Mouse (Mus musculus): ENCODE results near the gene Rasl10a. TPM values are rescaled to one million over a fixed set of nuclear protein-coding genes. Genes with fewer than 3 reads are reported as not detected.
"Not testable (repeated sequence)": the region's sequence is repeated elsewhere in the genome, so short reads cannot be mapped to it uniquely, and the experiment has no call there.

Gene Rasl10a
- polyA plus RNA-seq, 1 experiment from 2014 or later = 1.1 TPM

GRCm38 (mm10) chr11:5065056-5065821 lies 7.3 kb downstream of the Rasl10a start, which contains the start of gene Gas2l1:
Gas2l1 (minus strand) TSS chr11:5065327.
- H3K4me1 ChIP-seq = peaks cover 43% of the 10 kb centered on the region
- peak within 1 kb of the TSS; percentile 77 for H3K4me3 ChIP-seq
- H3K9me3 ChIP-seq = peaks cover 2% of the 10 kb centered on the region; the same call in 1 of the 2 replicates
- DNase-seq (ENCODE audit: low spot score) = peak; percentile 93
- peaks cover 45% of the 10 kb centered on the region for H3K27me3 ChIP-seq (ENCODE audit: insufficient read depth, poor library complexity, severe bottlenecking)
- peak within 1 kb of the TSS; percentile 86 for H3K27ac ChIP-seq
- 1% methylated on average over 50 of the region's 50 CpGs for WGBS
- peaks cover 35% of the 10 kb centered on the region for H3K36me3 ChIP-seq

DNA sequence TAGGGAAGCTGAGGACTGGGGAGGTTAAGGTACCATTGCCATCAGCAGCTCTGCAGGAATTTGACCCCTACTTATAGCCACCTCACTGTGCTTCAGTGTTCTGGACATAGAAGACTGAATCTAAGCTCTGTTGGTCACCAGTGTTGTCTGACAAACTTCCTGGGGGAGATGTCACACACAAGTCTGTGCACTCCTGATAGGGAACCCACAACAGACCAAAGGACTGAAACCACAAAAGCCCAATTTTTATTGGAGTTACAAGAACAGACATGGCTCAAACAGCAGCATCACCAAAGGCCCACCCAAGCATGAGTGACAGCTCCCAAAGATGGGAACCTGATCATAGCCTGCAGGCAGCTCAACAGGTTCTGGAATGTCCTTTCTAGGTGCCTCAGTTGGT lies 9.1 kb downstream of the Rasl10a start:
- no peak overlapping the region for H3K4me3 ChIP-seq
- H3K4me1 ChIP-seq = peaks cover 29% of the 10 kb centered on the region
- no peaks in the 10 kb centered on the region for H3K9me3 ChIP-seq
- no peak overlapping the region for H3K27ac ChIP-seq
- no peak for DNase-seq (ENCODE audit: low spot score)
- peaks cover 27% of the 10 kb centered on the region for H3K27me3 ChIP-seq (ENCODE audit: insufficient read depth, poor library complexity, severe bottlenecking)
- H3K36me3 ChIP-seq = peaks cover 48% of the 10 kb centered on the region

- no peak for DNase-seq (ENCODE audit: low spot score)
- Histone ChIP-seq H3K36me3 (peaks cover 58% of the 10 kb centered on the region), H3K27me3 (ENCODE audit: insufficient read depth, poor library complexity, severe bottlenecking) (peaks cover 14% of the 10 kb centered on the region), H3K4me1 (peaks cover 16% of the 10 kb centered on the region), H3K9me3 (no peaks in the 10 kb centered on the region), H3K4me3 (no peak overlapping the region), H3K27ac (no peak overlapping the region)
- 85% methylated on average over 9 of the region's 9 CpGs for WGBS
These were observed 10.4 kb downstream of the Rasl10a start for GRCm38 (mm10) chr11:5068126-5068971.

- no peaks in the 10 kb centered on the region for H3K4me1 ChIP-seq
- no peaks in the 10 kb centered on the region for H3K9me3 ChIP-seq
- H3K4me3 ChIP-seq = no peak overlapping the region
- 83% methylated on average over 4 of the region's 4 CpGs for WGBS
- no peak overlapping the region for H3K27ac ChIP-seq
- no peak for DNase-seq (ENCODE audit: low spot score)
- no peaks in the 10 kb centered on the region for H3K27me3 ChIP-seq (ENCODE audit: insufficient read depth, poor library complexity, severe bottlenecking)
- H3K36me3 ChIP-seq = peaks cover 88% of the 10 kb centered on the region
These were observed 17.0 kb downstream of the Rasl10a start for GRCm38 (mm10) chr11:5074882-5075281.

GRCm38 (mm10) chr11:5075760-5076159 lies 17.8 kb downstream of the Rasl10a start:
- DNase-seq (ENCODE audit: low spot score) = no peak
- H3K36me3 ChIP-seq = peaks cover 88% of the 10 kb centered on the region

DNA sequence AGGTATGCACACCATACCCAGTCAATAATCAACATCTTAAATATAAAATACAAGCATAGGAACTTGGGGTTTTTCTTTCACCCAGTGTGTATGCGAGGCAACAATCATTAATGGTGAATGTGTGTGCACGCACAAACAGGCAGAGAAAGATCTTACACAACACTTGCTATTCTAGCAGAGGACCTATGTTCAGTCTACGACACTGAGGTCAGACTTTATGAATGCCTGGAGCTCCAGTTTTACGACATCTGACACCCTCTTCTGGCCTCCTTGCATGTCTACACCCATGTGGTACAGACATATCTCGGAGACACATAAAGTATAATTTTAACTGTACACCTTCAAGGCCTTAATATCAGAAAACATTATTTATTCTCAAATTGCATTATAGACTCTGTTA lies 18.9 kb downstream of the Rasl10a start:
- H3K27ac ChIP-seq; H3K27me3 ChIP-seq (ENCODE audit: insufficient read depth, poor library complexity, severe bottlenecking); H3K4me3 ChIP-seq; DNase-seq (ENCODE audit: low spot score); H3K9me3 ChIP-seq; H3K4me1 ChIP-seq: not testable (repeated sequence)
- WGBS = 92% methylated on average over 4 of the region's 5 CpGs
- H3K36me3 ChIP-seq = peaks cover 85% of the 10 kb centered on the region

More at GRCm38 (mm10) chr11:5075760-5076159, 17.8 kb downstream of the Rasl10a start:
- no peaks in the 10 kb centered on the region for H3K27me3 ChIP-seq (ENCODE audit: insufficient read depth, poor library complexity, severe bottlenecking)
- H3K4me3 ChIP-seq = no peak overlapping the region
- no peaks in the 10 kb centered on the region for H3K4me1 ChIP-seq
- H3K27ac ChIP-seq = no peak overlapping the region
- no peaks in the 10 kb centered on the region for H3K9me3 ChIP-seq

DNA sequence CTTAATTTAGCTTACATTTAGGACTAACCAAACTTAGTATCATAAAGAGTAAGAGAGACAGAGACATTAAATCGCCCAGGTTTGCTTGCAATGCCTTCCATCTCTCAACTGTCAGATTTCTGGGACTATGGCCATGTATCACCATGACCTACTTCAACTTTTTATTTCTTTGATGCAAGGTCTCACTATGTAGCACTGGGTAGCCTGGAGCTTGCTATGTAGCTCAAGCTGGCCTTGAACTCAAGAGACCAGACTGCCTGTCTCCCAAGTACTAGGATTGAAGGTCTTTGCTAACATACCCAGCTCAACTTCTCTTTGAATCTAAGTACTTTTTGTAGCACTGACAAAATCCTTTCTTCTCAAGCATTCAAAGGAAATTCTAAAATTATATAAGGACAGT lies 31.2 kb downstream of the Rasl10a start:
- Histone ChIP-seq H3K9me3 (no peaks in the 10 kb centered on the region), H3K27me3 (ENCODE audit: insufficient read depth, poor library complexity, severe bottlenecking) (no peaks in the 10 kb centered on the region), H3K4me3 (no peak overlapping the region), H3K27ac (no peak overlapping the region), H3K36me3 (peaks cover 96% of the 10 kb centered on the region), H3K4me1 (no peaks in the 10 kb centered on the region)
- no peak for DNase-seq (ENCODE audit: low spot score)
- WGBS = 98% methylated on average over 1 of the region's 1 CpGs

DNA sequence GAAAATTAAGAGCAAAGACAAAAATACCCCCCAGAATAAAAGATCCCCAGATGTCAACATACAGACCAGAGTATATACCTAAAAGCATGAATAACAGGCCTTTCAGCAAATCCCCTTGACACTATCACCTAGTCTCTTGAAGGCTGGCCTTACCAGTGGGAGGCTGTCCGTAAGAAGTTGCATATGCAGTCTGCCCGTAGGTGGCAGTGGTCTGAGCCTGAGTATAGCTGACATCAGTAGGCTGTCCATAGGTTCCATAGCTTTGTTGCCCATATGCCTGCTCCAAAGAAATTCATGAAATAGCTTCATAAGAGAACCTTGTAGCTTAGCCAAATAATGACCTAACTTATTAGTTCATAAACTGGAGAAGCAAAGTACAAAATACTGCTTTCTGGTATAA lies 33.8 kb downstream of the Rasl10a start:
- H3K36me3 ChIP-seq = peaks cover 75% of the 10 kb centered on the region
- no peak overlapping the region for H3K27ac ChIP-seq
- WGBS = 52% methylated on average over 2 of the region's 2 CpGs
- no peaks in the 10 kb centered on the region for H3K9me3 ChIP-seq
- H3K4me1 ChIP-seq = peaks cover 4% of the 10 kb centered on the region; the same call in 1 of the 2 replicates
- H3K4me3 ChIP-seq = no peak overlapping the region
- DNase-seq (ENCODE audit: low spot score) = no peak
- H3K27me3 ChIP-seq (ENCODE audit: insufficient read depth, poor library complexity, severe bottlenecking) = no peaks in the 10 kb centered on the region

GRCm38 (mm10) chr11:5095877-5096276 lies 37.9 kb downstream of the Rasl10a start:
- peaks cover 20% of the 10 kb centered on the region for H3K4me1 ChIP-seq
- no peaks in the 10 kb centered on the region for H3K27me3 ChIP-seq (ENCODE audit: insufficient read depth, poor library complexity, severe bottlenecking)
- H3K9me3 ChIP-seq = no peaks in the 10 kb centered on the region
- H3K27ac ChIP-seq = no peak overlapping the region
- WGBS = 77% methylated on average over 5 of the region's 5 CpGs
- no peak overlapping the region for H3K4me3 ChIP-seq
- DNase-seq (ENCODE audit: low spot score) = no peak
- peaks cover 35% of the 10 kb centered on the region for H3K36me3 ChIP-seq

- peaks cover 22% of the 10 kb centered on the region for H3K4me1 ChIP-seq
- DNase-seq (ENCODE audit: low spot score) = no peak
- no peaks in the 10 kb centered on the region for H3K27me3 ChIP-seq (ENCODE audit: insufficient read depth, poor library complexity, severe bottlenecking)
- peak overlapping the region; percentile 99 for H3K4me3 ChIP-seq
- no peak overlapping the region for H3K27ac ChIP-seq
- 70% methylated on average over 8 of the region's 8 CpGs for WGBS
- no peaks in the 10 kb centered on the region for H3K9me3 ChIP-seq
- peaks cover 28% of the 10 kb centered on the region for H3K36me3 ChIP-seq
These were observed 38.6 kb downstream of the Rasl10a start for GRCm38 (mm10) chr11:5096480-5097020.

GRCm38 (mm10) chr11:5098035-5098735 lies 40.3 kb downstream of the Rasl10a start:
- Histone ChIP-seq H3K27me3 (ENCODE audit: insufficient read depth, poor library complexity, severe bottlenecking) (no peaks in the 10 kb centered on the region), H3K9me3 (no peaks in the 10 kb centered on the region), H3K4me1 (peaks cover 22% of the 10 kb centered on the region), H3K4me3 (peak overlapping the region; percentile 99), H3K36me3 (peaks cover 21% of the 10 kb centered on the region), H3K27ac (peak overlapping the region; percentile 100)
- no peak for DNase-seq (ENCODE audit: low spot score)
- WGBS = under 1% methylated on average over 44 of the region's 44 CpGs

- no peaks in the 10 kb centered on the region for H3K27me3 ChIP-seq (ENCODE audit: insufficient read depth, poor library complexity, severe bottlenecking)
- H3K36me3 ChIP-seq = peaks cover 22% of the 10 kb centered on the region
- H3K4me1 ChIP-seq = peaks cover 23% of the 10 kb centered on the region
- WGBS = under 1% methylated on average over 92 of the region's 92 CpGs
- peak; percentile 98 for DNase-seq (ENCODE audit: low spot score)
- H3K27ac ChIP-seq = peak within 1 kb of the TSS; percentile 100
- H3K4me3 ChIP-seq = peak within 1 kb of the TSS; percentile 99
- no peaks in the 10 kb centered on the region for H3K9me3 ChIP-seq
These were observed 41.0 kb downstream of the Rasl10a start, which contains the start of the genes Rhbdd3 and Ewsr1 for GRCm38 (mm10) chr11:5098736-5099542. Rhbdd3 (plus strand) TSS chr11:5098926. Ewsr1 (minus strand) TSS chr11:5099266.
